Mouse (Mus musculus) brain, adult 10 weeks (tissue): ENCODE data around the gene Fbxw26. TPM values are rescaled to one million over a fixed set of nuclear protein-coding genes. Genes with fewer than 3 reads are reported as not detected.

Experiments used
- polyA plus RNA-seq: library from polyadenylated mRNA; stranded (reverse); fragments of 350-450 nt; fragmentation: Illumina TruSeq; extraction: RNeasy Lipid Tissue Mini Kit (QIAGEN cat#74804); gene quantifications from one replicate; pipeline ENCODE4 v1.2.3, GENCODE M21; 2015; ENCODE audit warnings: low read depth, low replicate concordance

Gene Fbxw26
- not detected for polyA plus RNA-seq

DNA sequence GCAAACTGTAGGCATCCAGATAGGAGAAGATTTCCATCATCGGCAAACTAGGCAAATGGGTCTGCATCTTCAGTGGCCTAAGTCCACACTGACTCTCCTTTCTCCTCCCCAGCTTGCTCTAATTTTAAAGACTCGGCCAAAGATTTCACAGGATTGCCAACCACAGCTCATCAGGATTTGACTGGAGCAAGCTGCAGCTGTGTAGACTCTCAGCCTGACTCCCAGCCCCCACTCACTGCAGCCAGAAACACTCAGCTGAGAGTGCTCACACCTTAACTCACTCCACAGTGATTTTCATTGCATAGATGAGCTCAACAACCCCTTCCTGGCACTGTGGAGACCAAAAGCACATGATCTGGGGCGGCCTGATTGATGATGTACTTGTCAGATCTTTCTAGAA, at the start of gene Fbxw26:
TSS of gene Fbxw26 (minus strand) at position 101 of the 400 bp plus-strand sequence.

GRCm38 (mm10) chr9:109790570-109790969, 44.7 kb upstream of the Fbxw26 start, which contains the start of gene Fbxw27:
Gene Fbxw27, minus strand, starts transcription at chr9:109790670.

DNA sequence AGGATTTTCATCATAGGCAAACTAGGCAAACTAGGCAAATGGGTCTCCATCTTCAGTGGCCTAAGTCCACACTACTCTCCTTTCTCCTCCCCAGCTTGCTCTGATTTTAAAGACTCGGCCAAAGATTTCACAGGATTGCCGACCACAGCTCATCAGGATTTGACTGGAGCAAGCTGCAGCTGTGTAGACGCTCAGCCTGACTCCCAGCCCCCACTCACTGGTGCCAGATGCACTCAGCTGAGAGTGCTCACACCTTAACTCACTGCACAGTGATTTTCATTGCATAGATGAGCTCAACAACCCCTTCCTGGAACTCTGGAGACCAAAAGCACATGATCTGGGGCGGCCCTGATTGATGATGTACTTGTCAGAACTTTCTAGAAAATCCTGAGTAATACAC, 43.3 kb downstream of the Fbxw26 start, which contains the start of gene Fbxw18:
TSS of gene Fbxw18 (minus strand) at position 101 of the 400 bp plus-strand sequence.

Other genes starting within 250 kb of the Fbxw26 start
- not detected for gene Fbxw15, start 177.8 kb downstream of the Fbxw26 start, polyA plus RNA-seq
- gene Fbxw24, start 120.0 kb downstream of the Fbxw26 start, polyA plus RNA-seq = not detected
- gene Fbxw25, start 81.4 kb downstream of the Fbxw26 start, polyA plus RNA-seq = not detected
- not detected for gene Fbxw18, start 43.4 kb downstream of the Fbxw26 start, polyA plus RNA-seq
- gene Fbxw27, start 44.6 kb upstream of the Fbxw26 start, polyA plus RNA-seq = not detected
- 15.7 TPM for gene Spink8, start 66.2 kb upstream of the Fbxw26 start, polyA plus RNA-seq
- gene Nme6, start 86.7 kb upstream of the Fbxw26 start, polyA plus RNA-seq = 15.4 TPM
- not detected for gene Camp, start 103.5 kb upstream of the Fbxw26 start, polyA plus RNA-seq
- gene Cdc25a, start 129.5 kb upstream of the Fbxw26 start, polyA plus RNA-seq = 4.9 TPM
- gene Map4, start 185.4 kb upstream of the Fbxw26 start, polyA plus RNA-seq = 379 TPM